Mouse (Mus musculus) ES-CJ7 (cell line): ENCODE results near the gene Fmn2.

Source experiments
- DNase-seq: peaks from one replicate; pipeline ENCODE4 v3.0.0; 2011; ENCODE audit warnings: low read depth, low spot score

Gene Fmn2

GRCm38 (mm10) chr1:174781037-174781436, 279.4 kb downstream of the Fmn2 start:
- DNase-seq = no peak

GRCm38 (mm10) chr1:174788617-174789016, 287.0 kb downstream of the Fmn2 start:
- DNase-seq = no peak

GRCm38 (mm10) chr1:174811846-174812245, 310.2 kb downstream of the Fmn2 start:
- DNase-seq = no peak

DNA sequence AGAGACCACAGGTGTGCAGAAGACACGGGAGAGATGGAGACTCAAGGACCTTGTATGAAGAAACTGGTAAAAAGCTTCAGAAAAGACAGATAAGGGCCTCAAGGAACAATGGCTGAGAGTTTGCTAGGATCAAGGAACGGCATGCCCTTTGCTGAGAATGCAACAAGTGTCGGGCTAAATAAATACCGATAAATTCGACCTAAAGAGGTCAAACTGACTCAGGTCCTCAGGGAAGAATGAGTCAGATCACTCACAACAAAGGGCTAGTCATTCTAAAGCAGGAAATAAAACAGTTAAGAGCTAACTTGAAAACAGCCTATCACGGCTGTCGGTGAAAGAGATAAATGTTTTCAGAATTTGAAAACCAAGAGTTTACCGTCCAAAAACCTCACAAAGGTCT, 324.9 kb downstream of the Fmn2 start:
- no peak for DNase-seq

DNA sequence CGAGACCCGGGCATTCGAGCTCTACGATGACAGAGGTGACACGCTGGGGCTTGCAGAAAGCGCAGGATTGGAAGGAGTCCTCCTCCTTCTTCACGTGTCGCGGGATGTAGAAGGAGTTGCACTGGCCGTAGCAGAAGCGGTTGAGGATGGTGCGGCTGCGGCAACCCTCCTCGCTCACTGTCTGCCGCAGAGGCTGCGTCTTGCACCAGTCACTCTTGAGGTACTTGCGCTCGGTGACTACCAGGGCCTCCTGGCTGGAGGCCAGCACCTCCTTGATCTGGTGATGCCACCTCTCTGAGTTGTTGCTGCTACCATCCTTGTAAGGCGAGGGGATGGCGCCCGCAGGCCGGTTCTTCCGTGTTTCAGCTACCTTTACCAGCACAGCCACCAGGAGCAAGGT, 335.2 kb downstream of the Fmn2 start:
- DNase-seq = no peak

DNA sequence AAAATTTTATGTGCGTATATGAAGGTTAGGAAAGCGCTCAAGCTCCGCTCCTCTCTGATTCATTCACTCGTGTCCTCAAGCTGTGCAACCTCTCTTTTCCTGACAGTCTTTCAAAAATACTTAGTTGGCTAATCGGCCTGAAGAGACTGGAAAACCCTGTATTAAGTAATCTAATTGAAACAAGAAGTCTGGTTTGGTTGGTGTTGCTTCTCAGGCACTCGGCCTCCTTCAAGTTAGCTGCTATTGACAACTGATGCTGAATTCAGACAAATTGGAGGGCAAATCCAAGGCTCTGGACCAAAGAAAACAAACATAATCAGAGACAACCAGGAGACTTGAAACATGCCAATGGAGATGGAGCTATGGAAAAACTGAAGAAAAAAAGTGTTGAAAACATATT, 343.2 kb downstream of the Fmn2 start:
- no peak for DNase-seq

DNA sequence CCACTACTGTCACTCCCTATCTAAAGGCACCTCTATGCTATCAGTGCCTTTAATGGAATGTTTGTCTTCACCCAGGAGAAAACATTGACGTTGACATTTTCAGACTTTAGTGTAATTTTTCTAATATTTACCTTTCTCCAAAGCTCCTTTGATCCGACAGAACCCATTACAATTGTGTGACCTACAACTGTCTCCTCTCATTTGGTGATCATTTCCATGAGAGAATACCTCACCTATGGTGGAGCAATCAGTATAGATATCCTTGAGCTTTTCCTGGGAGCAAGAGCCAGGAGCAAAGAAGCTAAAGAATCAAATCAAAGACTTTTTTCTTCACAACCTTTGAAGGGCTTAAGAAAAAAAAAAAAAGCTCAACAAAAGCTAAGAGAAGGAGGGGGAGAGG, 354.6 kb downstream of the Fmn2 start:
- DNase-seq = no peak

DNA sequence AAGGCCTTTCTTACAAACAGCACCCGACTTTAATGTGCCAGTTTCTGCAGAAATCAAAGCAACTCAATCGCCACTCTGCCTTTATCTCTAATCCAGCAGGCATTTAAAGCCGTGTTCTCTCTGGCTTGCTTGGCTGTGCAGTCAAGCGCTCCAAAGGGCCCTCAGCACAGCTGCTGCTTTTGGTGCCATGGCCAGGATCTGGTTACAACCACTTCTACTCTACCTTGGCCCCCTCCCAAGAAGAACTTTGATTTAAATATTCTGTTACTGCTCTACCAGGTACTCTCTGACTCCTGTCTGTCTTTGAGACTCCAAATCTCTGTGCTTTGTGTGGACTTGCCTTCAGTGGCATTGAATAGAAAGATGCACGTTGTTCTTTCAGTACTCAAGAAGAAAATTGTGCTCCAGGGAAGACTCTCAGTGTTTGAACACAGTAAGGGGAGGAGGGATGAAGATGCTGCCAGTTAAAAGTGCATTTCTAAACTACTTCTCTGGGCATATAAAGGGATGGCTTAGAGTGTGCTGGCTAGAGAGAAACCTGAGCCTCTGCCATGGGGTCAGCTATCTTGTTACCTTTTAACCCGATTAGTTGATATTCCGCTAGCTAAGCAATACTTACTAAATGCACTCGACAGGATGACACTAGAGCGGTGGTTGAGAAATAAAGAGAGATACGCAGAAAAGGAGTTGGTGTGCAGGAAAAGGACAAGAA, 358.9 kb downstream of the Fmn2 start:
- no peak for DNase-seq
